Mouse (Mus musculus) hindlimb bud, embryonic 11.5 days (tissue): ENCODE results near the gene Gipr.

Source experiments
- DNase-seq: peaks from one replicate; pipeline ENCODE4 v3.0.0-alpha.2; 2012; ENCODE audit warnings: low read depth, low spot score; ENCODE audit errors: extremely low spot score

Gene Gipr

DNA sequence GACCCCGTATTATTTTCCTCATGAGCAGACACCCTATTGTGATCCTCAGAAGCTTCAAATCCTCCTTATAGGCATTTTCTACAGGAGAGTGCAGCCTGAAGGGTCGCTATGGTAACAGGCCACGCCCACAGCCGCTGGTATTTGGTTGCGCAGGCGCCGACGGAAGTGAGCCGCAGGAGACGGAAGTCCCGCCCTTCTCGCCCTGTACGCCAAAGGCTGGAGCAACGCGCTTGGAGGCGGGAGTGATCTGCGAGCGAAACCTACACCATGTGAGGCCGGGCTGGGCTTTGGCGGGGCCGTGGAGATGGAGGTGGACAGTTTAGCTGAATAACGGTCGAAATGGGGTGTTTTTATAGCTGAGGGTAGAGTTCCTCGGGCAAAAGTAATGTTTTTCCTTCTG is 16.3 kb downstream of the Gipr start, which contains the start of gene Snrpd2:
Snrpd2 (plus strand) TSS at position 97 of the 400 bp plus-strand sequence.
- no peak for DNase-seq

DNA sequence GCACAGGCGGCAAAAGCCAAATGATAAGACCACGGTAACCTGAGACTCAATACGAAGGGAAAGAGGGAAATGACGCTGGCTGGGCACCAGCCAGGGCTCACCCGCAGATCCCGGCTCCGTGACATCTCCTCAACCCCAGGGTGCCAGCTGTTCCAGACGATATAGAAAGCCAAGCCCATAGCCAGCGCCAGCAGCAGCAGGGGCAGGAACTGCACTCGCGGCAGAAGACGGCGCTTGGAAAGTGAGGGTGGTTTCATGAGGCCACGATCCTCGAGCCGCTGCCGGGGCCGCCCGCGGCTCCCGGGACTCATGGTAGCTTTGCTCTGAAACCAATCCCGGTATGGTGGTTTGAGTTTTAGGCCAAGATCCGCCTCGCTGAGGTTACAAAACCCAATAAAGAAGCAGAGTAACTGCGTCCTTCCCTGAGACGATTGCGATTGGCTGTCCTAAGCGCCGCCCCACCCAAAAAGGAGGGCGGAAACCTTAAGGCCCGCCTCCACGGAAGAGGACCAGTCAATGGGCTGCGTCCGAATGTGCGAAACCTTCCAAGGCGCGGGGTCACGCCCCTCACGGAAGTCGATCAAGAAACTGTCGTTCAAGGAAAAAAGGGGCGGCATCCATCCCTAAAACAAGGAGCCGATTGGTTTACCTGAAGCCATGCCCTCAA is 16.9 kb downstream of the Gipr start, which contains the start of gene Qpctl:
Qpctl (minus strand) TSS at position 417 of the 667 bp plus-strand sequence.
- peak; percentile 95 for DNase-seq

DNA sequence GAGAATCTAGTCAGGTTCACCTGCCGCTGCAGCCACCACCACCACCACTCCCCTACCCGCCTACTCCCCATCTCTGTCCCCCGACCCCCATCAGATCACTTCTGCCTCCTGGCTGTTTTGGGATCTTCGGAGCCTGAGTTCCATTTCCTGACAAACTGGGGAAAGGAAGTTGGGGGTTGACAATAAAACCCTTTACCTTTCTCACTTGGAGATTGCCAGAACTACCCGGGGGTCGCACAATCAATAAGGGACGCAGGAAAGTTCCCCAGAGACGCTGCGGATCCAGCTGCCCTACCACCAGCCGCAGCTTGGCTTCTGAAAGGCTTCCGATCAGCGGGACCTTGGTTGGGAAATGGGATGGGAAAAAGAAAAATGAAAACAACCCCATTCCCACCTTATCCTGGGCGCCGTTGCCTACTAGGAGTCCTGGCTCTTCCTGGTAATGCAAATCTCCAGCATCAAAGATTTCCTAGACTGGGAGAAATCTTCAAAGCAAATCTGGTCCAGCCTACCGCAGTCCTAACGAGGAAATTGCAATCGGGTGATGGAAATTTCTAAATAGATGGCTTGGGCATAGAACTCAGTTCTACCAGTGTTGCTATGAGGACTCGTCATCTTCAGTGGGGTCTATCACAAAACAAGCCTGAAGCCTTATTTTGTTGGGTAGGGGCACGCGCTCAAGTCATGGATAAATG is 17.6 kb downstream of the Gipr start:
- no peak for DNase-seq

DNA sequence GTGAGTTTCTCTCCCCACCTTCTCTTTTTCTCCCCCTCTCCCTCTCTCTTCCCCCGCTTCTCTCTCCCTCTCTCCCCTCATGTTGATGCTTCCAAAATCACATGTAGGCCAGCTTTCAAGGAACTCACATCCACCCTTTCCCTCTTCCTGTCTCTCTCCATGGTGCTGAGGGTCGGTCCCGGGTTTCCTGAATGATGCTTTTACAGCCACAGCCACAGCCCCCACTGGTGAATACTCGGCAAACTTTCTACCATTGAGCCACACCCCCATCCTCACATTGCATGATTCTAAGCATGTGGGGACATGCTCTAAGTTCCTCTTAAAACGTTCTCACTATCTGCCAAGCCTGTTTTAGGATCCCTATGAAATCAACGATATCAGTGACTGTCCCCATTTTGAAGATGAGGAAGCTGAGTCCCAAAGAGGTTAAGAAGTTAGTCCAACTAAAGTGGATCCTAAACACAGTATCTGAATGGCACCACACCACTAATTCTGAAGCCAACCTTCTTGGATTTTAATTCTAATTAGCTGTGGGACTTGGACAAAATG is 18.4 kb downstream of the Gipr start:
- DNase-seq, result no peak

DNA sequence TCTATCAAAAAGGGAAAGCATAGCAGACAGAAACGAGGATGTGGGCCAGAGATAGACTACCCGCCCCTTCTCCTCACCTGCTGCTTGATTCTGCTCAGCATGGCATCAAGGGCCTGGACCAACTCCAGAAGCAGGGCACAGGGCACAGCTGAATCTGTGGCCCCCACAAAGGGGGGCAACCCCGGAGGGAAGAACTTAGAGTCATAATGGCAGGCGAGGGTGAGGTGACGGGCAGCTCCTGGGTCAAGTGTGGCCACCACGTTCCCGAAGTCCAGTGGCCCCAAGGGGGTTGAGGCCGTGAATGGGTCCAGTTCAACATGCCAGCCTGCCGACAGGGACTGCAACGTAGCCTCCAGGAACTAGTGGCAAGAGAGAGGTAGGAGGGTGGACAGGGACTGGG is 19.1 kb downstream of the Gipr start:
- DNase-seq, result no peak

DNA sequence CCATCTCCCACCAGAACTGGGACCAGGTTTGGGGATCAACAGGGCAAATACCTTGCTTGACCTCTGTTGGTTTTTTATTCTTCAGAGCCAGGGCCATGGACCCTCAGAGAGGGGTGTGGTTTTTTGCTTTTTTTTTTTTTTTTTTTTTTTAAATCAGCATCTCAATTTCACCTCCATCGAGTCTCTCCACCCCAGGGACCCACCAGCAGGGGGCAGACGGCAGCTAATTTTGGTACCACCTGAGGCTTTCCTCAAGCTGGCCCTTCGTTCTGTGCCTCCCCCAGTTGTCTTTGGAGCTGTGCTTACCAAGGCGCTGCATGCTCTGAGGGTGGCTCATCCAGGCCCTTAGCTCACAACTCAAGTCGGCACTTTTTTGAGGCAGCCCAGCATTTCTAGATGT is 28.5 kb downstream of the Gipr start:
- no peak for DNase-seq

DNA sequence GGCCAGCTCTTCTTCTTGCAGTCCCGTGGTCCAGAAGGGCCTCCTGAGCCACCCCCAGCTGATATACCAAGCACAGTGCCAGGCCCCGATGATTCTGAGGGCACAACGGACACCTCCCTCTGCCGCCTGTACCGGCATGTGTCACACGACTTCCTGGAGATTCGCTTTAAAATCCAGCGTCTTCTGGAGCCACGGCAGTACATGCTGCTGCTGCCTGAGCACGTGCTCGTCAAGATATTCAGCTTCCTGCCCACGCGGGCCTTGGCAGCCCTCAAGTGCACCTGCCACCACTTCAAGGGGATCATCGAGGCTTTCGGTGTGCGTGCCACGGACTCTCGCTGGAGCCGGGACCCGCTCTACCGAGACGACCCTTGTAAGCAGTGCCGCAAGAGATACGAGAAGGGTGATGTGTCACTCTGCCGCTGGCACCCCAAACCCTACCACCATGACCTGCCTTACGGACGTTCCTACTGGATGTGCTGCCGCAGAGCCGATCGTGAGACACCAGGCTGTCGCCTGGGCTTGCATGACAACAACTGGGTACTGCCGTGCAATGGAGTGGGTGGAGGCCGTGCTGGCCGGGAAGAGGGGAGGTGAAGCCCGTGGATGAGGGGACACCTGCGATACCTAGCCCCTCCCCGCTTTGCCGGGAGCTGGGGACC is 29.1 kb downstream of the Gipr start:
- no peak for DNase-seq

DNA sequence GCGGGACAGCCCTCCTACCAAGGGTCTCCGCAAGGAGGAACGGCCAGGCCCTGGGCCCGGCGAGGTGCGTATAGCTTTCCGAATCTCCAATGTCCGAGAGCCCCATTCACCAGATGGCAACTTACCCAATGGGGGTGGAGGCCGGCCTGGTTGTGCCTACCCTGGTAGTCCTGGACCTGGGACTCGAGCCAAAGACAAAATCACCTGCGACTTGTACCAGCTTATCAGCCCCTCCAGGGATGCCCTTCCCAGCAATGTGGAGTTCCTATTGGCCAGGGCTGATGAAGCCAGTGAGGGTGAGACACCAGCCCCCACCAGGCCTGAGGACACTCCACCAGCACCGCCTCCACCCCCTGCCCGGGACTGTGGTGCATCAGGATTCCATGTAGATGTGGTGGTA is 29.8 kb downstream of the Gipr start:
- DNase-seq, result no peak

DNA sequence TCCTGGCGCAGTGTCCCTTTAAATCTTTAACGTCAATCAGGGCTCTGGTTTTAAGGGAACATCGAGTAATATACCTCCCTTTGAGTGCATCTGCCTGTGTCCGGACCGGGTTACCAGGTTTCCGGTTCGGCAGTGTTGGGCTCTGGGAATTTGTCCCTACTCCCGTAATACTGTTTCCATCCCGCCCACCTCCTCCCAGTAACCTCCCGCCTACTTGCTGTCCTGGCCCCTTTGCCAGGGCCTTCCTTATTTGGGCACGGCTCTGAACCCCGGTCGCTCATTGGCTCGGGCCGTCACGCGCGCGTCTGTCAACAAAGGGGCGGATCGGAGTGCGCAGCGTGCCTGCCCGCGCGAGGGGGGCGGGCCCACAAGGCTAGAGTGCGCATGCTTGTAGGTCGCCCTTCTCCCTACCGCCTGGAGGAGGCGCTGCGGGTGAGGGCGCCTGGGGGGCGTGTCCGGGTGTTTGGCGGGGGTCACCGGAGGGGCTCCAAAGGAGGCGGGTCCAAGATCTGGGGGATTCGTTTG is 34.5 kb downstream of the Gipr start:
- peak; percentile 89 for DNase-seq

DNA sequence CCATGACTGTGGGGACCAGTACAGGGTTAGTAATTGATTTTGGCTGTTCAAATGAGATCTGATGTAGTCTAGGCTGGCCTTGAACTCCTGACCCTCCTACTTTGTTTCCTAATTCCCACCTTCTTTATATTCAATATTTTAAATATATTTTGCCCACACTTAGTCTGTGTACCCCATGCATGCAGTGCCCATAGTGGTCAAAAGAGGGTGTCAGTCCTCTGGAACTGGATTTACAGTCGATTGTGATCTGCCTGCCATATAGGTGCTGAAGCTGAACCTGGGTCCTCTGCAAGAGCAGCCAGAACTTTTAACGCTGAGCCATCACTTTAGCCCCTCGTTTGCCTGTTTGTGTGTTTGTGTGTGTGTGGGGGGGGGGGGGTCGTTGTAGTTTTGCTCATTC is 35.3 kb downstream of the Gipr start:
- no peak for DNase-seq

DNA sequence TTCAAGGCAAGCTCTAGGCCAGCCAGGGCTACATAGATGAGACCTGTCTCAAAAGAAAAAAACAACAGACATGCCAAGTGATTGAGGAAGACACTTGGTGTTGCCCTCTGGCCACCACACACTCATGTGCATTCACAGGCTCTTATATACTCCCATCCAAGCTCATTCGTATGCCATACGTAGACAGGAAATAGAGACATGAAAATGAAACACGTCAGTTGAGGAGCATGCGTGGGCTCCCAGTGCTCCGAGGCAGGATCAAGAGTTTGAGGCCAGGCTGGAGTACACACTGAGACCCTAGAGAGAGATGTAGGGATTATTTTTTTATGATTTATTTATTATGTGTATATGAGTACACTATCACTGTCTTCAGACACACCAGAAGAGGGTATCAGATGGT is 36.5 kb downstream of the Gipr start:
- DNase-seq, result no peak

DNA sequence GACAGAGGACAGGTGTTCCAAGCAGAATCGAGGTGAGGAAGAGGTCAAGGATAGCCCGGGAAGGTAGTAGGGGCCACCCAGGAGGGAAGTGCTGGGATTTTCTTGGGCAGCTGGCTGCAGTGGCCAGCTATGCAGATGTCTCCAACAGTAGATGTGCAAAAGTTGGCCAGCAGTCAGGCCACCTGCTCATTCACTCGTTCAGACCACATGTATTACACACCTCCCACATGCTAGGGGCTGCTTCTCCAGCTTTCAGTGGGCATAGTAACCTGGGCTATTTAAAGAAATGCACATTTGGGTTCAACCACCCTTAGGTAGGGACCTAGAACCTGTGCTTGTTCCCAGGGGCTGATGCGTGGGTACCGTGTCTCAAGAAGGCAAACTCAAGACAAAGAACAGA is 38.2 kb downstream of the Gipr start:
- no peak for DNase-seq

DNA sequence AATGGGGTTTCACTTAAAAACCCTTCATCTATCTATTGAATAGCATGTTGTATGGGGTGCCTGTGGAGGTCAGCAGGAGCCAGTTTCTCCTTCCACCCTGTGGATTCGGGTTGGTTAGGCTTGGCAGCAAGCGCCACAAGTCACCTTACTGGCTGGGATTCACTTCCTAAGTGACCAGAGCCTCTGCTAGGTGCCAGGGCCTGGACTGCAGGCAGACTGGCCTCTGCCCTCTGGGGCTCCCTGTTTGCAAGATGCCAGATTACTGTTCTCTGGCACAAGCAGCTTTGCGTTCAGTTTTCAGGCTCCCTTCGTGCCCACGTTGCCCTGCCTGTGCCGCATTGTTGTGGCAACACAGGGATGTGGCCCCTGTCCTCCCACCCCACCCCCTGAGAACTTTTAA is 41.2 kb downstream of the Gipr start:
- DNase-seq, result no peak

DNA sequence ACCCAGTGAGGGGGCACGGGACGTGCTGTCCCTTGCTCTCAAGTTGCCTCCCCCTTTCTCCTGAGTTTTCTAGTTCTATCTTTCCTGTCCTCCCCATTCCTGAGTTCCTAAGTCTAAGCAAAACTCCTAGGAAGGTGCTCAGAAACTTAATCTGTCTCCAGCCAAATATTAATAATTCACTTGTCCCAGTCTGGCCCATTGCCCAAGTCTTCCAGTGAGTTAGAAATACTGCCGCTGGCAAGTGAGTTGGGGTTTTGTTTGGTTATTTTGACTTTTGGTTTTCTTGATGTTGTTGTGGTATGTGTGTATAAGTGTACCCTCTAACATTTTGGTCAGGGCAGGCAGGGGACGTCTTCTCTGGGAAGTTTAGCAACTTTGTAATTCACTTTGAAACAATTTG is 44.2 kb downstream of the Gipr start:
- DNase-seq, result no peak

DNA sequence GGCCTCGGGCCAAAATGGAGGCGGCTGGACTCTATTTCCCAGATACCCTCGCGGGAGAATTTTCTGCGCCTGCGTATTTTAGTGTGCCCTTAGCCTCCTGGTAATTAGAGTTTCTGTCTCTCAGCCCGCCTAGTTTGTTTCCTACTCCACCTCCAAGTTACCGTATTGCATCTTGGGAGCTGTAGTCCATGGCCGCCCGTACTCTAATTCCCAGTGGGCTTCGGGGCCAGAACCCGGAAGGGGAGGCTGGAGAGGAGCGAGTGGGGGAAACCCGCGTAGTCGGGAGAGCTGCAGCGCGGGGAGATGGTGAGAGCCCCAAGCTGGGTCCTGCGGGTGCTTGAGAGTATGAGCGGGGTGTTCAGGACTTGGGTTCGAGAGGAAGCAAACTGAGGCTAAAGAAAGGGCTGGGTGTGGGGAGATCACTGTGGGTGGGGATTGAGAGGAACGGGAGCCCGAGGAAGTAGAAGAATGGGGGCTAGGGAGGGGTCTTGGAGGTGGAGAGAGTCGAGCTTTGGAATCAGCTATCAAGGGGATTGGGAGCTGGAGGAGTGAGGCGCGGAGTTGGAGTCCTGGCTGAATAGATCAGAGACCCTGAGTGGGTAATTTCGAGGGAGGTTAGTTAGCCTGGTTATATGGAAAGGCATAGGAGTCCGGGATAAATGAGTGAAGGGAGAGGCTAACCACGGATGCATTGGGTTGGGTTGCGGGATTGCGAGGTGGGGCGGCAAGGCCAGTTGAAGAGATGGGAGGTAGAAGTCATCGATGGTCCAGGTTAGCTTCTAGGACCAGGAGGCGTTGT is 46.1 kb downstream of the Gipr start, which contains the start of gene Fbxo46:
Fbxo46 (plus strand) TSS at position 229 of the 799 bp plus-strand sequence.
- DNase-seq, result peak; percentile 97

DNA sequence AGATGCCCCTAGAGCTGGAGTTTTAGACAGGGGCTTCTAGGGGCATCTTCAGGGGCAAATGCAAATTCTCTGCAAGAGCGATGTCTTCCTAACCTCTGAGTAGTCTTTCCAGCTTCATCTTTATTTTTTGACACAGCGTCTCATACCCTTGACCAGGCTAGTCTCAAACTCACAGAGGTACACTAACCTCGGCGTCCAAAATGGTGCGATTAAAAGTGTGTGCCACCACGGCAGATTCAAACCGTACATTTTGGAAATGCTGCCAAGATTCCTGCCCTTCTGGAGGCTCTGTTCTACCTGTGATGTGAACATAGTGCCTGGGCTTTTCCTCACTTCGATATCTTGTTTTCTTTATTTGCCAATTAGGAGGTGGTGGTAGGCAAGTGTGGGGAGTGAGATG is 46.8 kb downstream of the Gipr start:
- DNase-seq, result no peak

DNA sequence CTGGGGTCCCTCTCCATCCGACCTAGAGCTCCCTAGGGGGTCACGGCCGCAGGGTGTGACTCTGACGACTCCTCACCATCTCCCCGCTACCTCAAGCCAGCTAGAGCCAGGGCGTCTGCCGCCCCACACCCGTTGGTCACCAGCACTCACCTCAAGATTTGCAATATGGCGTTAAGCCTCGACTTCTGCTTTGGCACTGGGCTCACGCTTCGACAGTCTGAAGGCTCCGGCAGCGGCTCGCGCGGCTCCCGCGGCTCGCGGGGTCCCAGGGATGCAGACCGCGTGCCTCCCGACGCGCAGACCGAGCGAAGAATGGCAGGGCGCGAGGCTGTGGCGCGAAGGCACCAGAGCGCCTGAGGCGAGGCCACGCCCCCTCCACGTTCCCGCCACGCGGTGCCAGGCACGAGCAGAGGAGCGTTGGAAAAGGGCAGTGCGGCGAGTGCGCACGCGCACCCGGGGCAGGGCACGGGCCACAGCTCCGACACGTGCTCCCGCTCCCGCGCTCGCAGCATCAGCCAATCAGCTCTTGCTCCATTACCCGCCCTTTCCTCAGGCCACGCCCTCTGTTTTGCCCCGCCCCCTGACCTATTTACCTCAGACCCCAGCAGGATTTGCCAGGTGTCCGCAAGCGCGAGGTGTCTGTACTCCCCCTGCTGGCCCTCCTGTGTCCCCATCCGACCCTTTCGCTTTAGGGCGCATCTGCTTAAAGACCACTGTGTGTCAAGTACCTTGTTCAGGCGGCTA is 47.7 kb downstream of the Gipr start, which contains the start of gene Gm4969:
Gm4969 (minus strand) TSS at position 341 of the 744 bp plus-strand sequence.
- DNase-seq, result no peak

DNA sequence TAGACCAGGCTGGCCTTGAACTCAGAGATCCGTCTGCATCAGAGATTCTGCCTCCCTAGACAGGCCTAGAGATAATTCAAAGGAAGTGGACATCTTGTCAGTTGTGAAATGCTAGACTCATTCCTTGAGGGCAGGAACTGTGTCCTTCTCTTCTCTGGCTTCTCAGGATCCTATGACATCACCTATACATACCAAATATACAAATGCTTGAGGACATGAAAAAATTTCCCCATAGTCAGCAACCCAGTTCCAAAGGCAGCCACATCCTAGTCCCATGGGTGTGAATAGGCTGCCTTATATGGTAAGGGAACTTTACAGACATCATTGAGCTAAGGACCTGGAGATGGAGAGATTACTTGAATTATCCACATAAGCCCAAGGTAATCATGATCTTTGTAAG is 56.4 kb downstream of the Gipr start:
- no peak for DNase-seq

DNA sequence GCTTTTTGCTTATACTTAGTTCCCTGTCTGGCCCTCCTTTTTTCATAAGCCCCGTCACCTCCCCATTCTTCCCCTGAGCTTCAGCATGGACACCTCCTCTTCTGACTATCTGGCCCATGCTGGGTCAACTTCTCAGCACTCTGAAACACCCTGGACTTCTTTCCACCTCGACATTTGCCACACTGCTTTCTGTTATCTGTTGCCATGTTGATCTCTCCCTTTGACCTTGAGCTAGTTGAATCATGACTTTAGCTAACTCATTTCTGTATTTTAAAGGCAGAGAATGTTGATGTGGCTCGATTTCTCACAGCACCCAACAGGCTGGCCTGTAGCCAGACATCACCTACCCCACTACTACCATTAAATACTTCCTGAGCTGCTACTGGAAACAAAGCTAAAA is 58.5 kb downstream of the Gipr start:
- no peak for DNase-seq
